Mouse (Mus musculus) T-cell, adult 2 months (primary cell): ENCODE data around the gene Atg7.

Source experiments
- DNase-seq: peaks from one replicate; pipeline ENCODE4 v3.0.0; 2022; ENCODE audit warnings: low spot score

Atg7 gene

GRCm38 (mm10) chr6:114685412-114685811, 42.5 kb downstream of the Atg7 start:
- DNase-seq, result no peak

DNA sequence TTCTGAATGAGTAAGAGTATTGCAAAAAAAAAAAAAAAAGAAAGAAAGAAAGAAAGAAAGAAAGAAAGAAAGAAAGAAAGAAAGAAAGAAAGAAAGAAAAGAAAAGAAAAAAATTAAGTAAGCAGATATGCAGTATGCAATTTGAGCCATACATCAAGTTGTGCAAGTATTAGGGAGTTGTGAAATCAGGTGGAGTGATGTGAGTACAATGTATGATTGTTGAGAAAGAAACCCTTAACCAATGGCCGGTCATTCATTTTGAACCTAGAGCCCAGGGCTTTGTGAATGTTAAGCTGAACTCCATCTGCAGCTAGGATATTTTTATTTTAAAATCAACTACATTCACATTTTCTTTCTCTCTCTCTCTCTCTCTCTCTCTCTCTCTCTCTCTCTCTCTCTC, 44.1 kb downstream of the Atg7 start:
- DNase-seq, result no peak

GRCm38 (mm10) chr6:114690661-114691060, 47.8 kb downstream of the Atg7 start:
- no peak for DNase-seq

DNA sequence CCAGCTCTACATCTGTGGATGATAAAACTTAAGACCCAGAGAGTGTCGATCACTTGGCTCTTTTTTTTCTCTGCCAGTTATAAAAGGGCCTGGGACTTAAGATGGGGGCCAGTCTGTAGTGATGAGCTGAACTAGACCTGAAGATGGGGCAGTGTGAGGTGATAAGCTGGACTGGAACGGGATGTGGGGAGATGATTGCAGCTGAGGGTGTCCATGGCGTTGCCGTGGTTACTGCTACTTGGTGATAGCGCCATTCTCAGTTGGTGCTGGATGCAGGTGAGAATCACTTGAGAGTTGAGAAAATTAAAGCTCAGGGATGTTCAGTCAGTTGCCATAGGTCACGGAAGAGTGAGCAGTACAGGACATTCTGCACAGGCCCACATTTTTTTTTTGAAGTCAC, 48.6 kb downstream of the Atg7 start:
- DNase-seq, result no peak

GRCm38 (mm10) chr6:114692691-114693090, 49.8 kb downstream of the Atg7 start:
- no peak for DNase-seq

DNA sequence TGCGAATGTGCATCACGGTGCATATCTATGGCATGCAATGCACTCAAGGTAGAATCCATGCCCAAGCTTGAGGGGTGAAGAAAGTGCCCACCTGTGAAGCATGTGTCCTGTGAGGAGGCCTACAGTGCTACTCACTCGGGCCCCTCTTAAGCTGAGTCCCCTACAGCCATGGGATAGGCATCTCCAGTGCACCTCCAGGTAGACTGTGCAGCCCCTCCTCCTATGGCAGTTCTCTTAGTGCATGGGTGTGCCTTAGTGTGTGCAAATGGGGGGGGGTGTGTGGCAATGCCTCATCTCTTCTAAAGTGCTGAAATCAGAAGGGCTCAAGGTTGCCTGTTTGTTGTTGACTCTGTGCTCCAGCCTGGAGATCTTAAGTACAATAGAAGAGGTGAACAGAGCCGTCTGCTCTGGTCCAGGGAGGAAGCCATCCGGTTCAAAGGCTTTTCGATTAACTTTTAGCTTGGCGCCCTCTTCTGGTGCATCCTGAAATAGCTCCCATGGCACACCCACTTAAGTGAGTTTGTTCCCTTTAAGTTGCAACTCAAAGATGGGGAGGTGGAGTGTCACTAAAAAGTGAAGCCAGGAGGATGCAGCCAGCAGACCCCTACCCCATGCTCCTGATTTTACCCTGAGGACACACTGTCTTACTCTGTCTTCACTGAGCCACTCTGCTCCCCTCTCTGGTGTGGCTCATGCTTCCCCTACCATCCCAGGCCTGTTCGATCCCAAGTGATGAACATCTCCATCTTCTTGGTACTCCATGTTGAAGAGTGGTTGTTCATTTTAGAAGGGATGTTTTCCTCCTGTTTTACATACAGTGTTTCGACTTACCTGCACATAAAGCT, 55.0 kb downstream of the Atg7 start:
- peak; percentile 53 for DNase-seq

GRCm38 (mm10) chr6:114698578-114698977, 55.7 kb downstream of the Atg7 start:
- no peak for DNase-seq

- no peak for DNase-seq
These were observed 57.8 kb downstream of the Atg7 start for GRCm38 (mm10) chr6:114700704-114701103.

DNA sequence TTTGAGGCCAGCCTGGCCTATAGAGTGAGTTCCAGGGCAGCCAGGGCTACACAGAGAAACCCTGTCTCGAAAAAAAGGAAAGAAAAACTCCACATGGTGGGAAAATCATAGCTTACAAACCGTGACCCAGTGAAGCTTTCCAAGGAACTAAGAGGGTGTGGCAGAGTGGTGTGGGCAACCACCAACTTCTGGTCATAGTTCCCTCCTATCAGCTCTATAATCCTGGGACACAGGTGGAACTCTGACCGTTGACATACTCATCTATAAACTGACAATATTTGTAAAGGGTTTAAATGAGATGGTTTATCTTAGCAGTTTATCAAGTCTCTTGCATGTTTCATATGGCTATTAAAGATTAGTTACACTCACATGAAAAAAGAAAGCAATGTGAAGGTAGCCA, 64.1 kb downstream of the Atg7 start:
- DNase-seq, result no peak

DNA sequence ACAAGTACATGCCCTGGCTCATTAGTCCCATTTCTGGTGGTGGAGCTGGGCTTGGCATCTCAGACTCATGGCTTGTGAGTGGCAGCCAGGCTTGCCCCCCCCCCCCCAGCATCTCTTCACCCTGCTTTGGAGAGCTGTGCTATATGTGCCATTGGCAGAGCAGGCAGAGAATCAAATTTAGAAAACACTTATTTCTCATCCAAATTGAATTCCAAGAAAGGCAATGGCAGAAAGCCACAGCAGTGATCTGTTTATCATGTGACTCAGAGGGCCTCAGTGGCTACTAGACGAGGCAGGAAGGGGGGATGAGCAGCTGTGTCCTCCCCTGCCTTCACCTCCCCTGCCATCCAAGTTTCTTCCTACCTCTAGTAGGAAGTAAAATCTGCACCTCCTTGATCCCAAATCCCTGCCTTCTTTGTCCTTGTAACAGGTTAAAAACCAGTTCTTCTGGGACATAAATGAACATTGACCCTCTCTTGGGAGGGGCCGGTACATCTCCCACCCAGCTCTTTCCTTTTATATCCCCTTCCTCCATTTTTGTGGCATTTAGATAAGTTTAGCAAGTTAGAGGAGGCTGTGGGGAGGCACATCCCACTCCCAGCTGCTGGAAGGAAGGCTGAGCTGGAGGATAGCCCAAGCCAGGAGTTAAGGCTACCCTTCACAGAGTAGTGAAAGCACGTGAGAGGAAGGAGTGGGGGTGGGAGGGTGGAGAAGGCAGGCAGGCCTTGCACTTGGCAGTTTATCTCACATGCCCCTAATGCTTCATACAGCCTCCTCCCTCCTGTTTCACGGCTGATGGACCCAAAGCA, 69.5 kb downstream of the Atg7 start:
- DNase-seq, result no peak

DNA sequence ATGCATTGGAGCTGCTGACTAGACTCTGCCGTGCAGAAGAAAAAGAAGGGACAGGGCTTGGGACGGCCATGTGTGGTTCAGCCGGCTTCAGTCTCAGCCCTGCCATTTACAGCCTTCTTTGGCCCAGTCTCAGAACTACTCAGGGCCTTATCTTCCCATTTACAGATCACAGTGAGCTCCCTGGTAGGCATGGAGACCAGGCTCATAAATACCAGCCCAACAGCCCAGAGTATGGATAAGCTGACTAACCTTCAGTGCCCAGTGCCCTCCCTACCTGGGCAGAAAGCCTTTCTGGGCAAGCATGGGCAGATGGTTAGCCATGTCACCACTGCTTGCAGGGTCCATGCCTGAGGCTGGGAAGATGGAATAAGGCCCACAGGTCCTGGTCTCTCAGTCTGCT, 70.6 kb downstream of the Atg7 start:
- DNase-seq, result no peak

DNA sequence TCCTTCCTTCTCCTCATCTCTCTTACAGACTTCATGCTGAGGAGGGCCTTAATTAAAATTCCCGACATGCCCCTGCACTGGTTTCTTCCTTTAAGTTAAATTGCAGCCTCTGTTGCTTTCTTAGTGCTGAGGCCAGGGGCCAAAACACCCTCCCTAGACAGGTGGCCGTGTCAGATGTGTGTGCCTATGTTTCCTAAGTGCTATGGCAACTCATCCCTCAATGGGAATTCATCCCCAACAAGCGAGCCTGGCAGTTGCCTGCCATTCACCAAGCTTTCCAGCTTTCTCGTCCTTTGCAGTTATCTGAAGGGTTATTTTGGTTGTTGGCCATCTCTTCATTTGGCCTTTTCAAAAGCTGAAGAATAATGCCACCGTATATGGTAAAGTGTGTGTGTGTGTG, 71.8 kb downstream of the Atg7 start:
- no peak for DNase-seq

- DNase-seq, result no peak
These were observed 72.6 kb downstream of the Atg7 start for GRCm38 (mm10) chr6:114715289-114716030.

GRCm38 (mm10) chr6:114719100-114719499, 76.2 kb downstream of the Atg7 start:
- no peak for DNase-seq

- no peak for DNase-seq
These were observed 76.8 kb downstream of the Atg7 start for GRCm38 (mm10) chr6:114719665-114720064.

GRCm38 (mm10) chr6:114722046-114722445, 79.1 kb downstream of the Atg7 start:
- DNase-seq, result no peak

DNA sequence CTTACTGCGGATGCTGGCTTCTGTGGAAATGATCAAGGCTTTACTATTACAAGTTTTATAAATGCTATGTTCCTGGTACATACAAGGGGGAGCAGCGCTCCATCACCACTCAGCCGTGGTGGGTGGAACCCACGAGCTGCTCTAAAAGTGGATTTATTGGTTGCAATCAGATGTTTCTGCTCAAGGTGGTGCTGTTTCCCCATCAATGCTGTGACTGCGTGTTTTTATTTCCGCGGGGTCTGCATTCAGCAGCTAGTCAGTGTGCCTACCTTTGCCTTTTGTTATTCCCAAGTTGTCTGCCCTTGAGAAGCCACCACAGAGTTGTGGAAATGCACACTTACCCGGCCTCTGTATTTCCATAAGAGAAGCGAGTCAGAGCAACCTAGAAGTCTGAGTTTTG, 81.0 kb downstream of the Atg7 start:
- peak; percentile 12 for DNase-seq

DNA sequence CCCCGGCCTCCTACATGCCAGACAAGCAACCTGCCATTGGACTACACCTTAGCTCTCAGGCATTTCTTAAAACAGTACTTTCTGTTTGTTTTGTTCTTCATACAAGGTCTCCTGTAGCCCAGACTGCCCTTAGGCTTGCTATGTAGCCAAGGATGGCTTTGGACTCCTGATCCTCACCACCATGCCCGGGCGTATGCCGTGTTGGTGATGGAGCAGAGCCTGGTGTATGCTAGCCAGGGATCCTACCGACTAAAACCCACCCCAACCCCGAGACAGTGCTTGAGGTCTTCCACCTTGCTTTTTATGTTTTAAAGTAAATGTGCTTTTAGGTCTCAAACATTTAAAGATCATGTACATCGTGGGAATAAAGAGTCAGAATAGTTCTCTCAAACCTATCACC, 81.5 kb downstream of the Atg7 start:
- no peak for DNase-seq

DNA sequence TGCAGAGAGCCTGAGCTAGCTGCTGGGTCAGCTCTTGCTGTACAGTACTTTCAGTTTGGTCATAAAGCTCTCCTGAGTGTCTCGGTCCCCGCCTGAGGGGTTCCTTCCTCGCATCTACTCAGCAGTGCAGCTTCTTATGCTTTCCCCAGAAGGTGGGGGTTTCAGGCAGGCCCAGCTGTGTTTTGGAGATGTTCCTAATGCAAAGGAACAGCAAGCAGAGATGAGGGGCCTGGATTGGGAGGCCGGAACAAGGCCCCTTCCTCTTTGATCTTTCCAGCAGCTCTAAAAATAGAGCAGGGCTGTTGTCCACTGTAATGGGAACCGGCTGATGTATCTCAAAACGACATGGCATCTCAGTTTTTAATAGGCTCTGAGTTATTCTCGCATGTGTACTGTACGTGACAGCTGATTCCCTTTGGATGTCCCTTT, 82.3 kb downstream of the Atg7 start:
- no peak for DNase-seq

- DNase-seq, result no peak
These were observed 83.8 kb downstream of the Atg7 start for GRCm38 (mm10) chr6:114726681-114727080.

DNA sequence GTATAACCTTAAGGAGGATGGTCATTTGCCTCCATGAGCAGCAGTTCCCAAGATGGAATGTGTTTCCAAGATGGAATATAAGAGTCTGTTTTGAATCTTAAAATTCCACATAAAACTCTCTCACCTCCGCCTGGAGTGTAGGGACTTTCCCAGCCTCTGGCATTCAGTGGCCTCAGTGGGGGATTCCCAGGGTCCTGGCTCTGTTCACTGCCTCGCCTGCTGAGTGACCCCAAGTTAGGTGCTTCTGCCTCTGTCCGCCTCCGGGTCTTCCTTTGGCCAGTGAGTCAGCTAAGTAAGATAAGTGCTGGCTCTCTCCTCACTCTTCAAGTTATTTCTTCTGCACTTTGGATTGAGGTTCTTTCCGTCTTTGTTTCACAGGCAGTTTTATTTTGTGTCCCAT, 90.3 kb downstream of the Atg7 start:
- DNase-seq, result no peak

GRCm38 (mm10) chr6:114733681-114734080, 90.8 kb downstream of the Atg7 start:
- DNase-seq, result no peak

GRCm38 (mm10) chr6:114735054-114735453, 92.2 kb downstream of the Atg7 start:
- no peak for DNase-seq
